Mouse (Mus musculus) layer of hippocampus, adult 9-10 months (tissue): ENCODE results near the gene Alg12.

Experiments
- DNase-seq: peaks from one replicate; pipeline ENCODE4 v3.0.0; 2022; ENCODE audit warnings: low spot score

Gene Alg12

GRCm38 (mm10) chr15:88819026-88819905 lies at the start of gene Alg12, which contains the start of gene Creld2:
TSS of gene Alg12 (minus strand) at chr15:88819318.
TSS of gene Creld2 (plus strand) at chr15:88819646.
- peak; percentile 99 for DNase-seq

GRCm38 (mm10) chr15:88868024-88868742 lies 49.1 kb upstream of the Alg12 start:
- DNase-seq, result no peak

GRCm38 (mm10) chr15:88867368-88868023 lies 48.4 kb upstream of the Alg12 start:
- no peak for DNase-seq

GRCm38 (mm10) chr15:88866934-88867356 lies 47.8 kb upstream of the Alg12 start:
- no peak for DNase-seq

GRCm38 (mm10) chr15:88865888-88866695 lies 47.0 kb upstream of the Alg12 start:
- DNase-seq, result no peak

- no peak for DNase-seq
These were observed 45.9 kb upstream of the Alg12 start for GRCm38 (mm10) chr15:88865061-88865460.

GRCm38 (mm10) chr15:88864270-88865030 lies 45.3 kb upstream of the Alg12 start:
- no peak for DNase-seq

GRCm38 (mm10) chr15:88863695-88864231 lies 44.6 kb upstream of the Alg12 start:
- peak; percentile 77 for DNase-seq

GRCm38 (mm10) chr15:88862881-88863694 lies 44.0 kb upstream of the Alg12 start:
- DNase-seq, result no peak

GRCm38 (mm10) chr15:88861772-88862622 lies 42.9 kb upstream of the Alg12 start, which contains the start of gene Pim3:
TSS of gene Pim3 (plus strand) at chr15:88862186.
- DNase-seq, result peak; percentile 96

- DNase-seq, result no peak
These were observed 41.7 kb upstream of the Alg12 start for GRCm38 (mm10) chr15:88860781-88861180.

- DNase-seq, result no peak
These were observed 40.3 kb upstream of the Alg12 start for GRCm38 (mm10) chr15:88859206-88859970.

- DNase-seq, result no peak
These were observed 39.6 kb upstream of the Alg12 start for GRCm38 (mm10) chr15:88858707-88859106.

- DNase-seq, result no peak
These were observed 39.0 kb upstream of the Alg12 start for GRCm38 (mm10) chr15:88858141-88858541.

GRCm38 (mm10) chr15:88857361-88857760 lies 38.2 kb upstream of the Alg12 start:
- DNase-seq, result no peak

GRCm38 (mm10) chr15:88856613-88857012 lies 37.5 kb upstream of the Alg12 start:
- DNase-seq, result no peak

- no peak for DNase-seq
These were observed 36.8 kb upstream of the Alg12 start for GRCm38 (mm10) chr15:88855896-88856417.
